Mouse (Mus musculus) mouse embryonic stem cell (cell line): ENCODE results near the gene Pigv.
"Not testable (repeated sequence)": the region's sequence is repeated elsewhere in the genome, so short reads cannot be mapped to it uniquely, and the experiment has no call there.

Experiments
- in situ Hi-C, 2 experiments: fragments of 300-500 bp; cut with MboI; formaldehyde crosslinking; loops; 1 replicate in 1 of 2; 3 replicates in 1 of 2; pipeline ENCODE4 v1.14.3; 2019 to 2020; ENCODE audit warnings: low sequenced_read_pairs in 2 of 2, low pct_unique_long_range_greater_than_20kb in 1 of 2, mixed read lengths in 1 of 2; ENCODE audit not compliant: unreplicated experiment in 1 of 2

The Pigv gene

GRCm38 (mm10) chr4:133654070-133654469 lies 18.4 kb downstream of the Pigv start:
- in situ Hi-C loops = not testable (repeated sequence)

- in situ Hi-C loops = no loop called here
Measured at GRCm38 (mm10) chr4:133652746-133653145, 19.7 kb downstream of the Pigv start.

- in situ Hi-C loops = no loop called here
Measured at GRCm38 (mm10) chr4:133651986-133652385, 20.5 kb downstream of the Pigv start.

- in situ Hi-C loops = no loop called here
Measured at GRCm38 (mm10) chr4:133651445-133651844, 21.0 kb downstream of the Pigv start.

- in situ Hi-C loops = loop anchor here (5.0 to 10.0 kb wide), 3 partner anchors 53 to 185 kb away; no protein-coding TSS in a partner anchor
Measured at GRCm38 (mm10) chr4:133649989-133650699, 22.3 kb downstream of the Pigv start, which contains the start of gene Zdhhc18. TSS of gene Zdhhc18 (minus strand) at chr4:133650154.

- in situ Hi-C loops = loop anchor here (5.0 to 10.0 kb wide), 3 partner anchors 52 to 185 kb away; no protein-coding TSS in a partner anchor
Measured at GRCm38 (mm10) chr4:133649464-133649863, 23.0 kb downstream of the Pigv start.

- in situ Hi-C loops = loop anchor here (5.0 to 10.0 kb wide), 3 partner anchors 48 to 189 kb away; no protein-coding TSS in a partner anchor
Measured at GRCm38 (mm10) chr4:133645680-133646079, 26.8 kb downstream of the Pigv start.

- in situ Hi-C loops = loop anchor here (5.0 to 10.0 kb wide), 3 partner anchors 48 to 190 kb away; no protein-coding TSS in a partner anchor
Measured at GRCm38 (mm10) chr4:133645195-133645594, 27.3 kb downstream of the Pigv start.

- in situ Hi-C loops = no loop called here
Measured at GRCm38 (mm10) chr4:133634043-133634410, 38.4 kb downstream of the Pigv start.

- in situ Hi-C loops = no loop called here
Measured at GRCm38 (mm10) chr4:133633332-133634042, 39.0 kb downstream of the Pigv start.

GRCm38 (mm10) chr4:133632483-133633327 lies 39.7 kb downstream of the Pigv start:
- in situ Hi-C loops = no loop called here

- in situ Hi-C loops = no loop called here
Measured at GRCm38 (mm10) chr4:133631769-133632411, 40.6 kb downstream of the Pigv start.

GRCm38 (mm10) chr4:133631071-133631768 lies 41.2 kb downstream of the Pigv start:
- in situ Hi-C loops = no loop called here

GRCm38 (mm10) chr4:133630326-133630920 lies 42.0 kb downstream of the Pigv start:
- in situ Hi-C loops = no loop called here

- in situ Hi-C loops = no loop called here
Measured at GRCm38 (mm10) chr4:133629191-133629590, 43.3 kb downstream of the Pigv start.

- in situ Hi-C loops = no loop called here
Measured at GRCm38 (mm10) chr4:133628517-133628916, 43.9 kb downstream of the Pigv start.

- in situ Hi-C loops = no loop called here
Measured at GRCm38 (mm10) chr4:133627039-133627438, 45.4 kb downstream of the Pigv start.
